Mouse (Mus musculus) E14TG2a.4 (cell line): Measurements from ENCODE around the gene Sf3b4.
A peak's percentile ranks its signal among the peaks of the same experiment; 100 is the strongest.

ENCODE experiments used
- CTCF ChIP-seq: conservative IDR thresholded peaks from 2 replicates; pipeline ENCODE4 v1.5.1; 2014; ENCODE audit warnings: low read length
- POU5F1 ChIP-seq: IDR thresholded peaks from 2 replicates; pipeline ENCODE4 v1.6.1; 2014; ENCODE audit warnings: low read length, borderline replicate concordance

DNA sequence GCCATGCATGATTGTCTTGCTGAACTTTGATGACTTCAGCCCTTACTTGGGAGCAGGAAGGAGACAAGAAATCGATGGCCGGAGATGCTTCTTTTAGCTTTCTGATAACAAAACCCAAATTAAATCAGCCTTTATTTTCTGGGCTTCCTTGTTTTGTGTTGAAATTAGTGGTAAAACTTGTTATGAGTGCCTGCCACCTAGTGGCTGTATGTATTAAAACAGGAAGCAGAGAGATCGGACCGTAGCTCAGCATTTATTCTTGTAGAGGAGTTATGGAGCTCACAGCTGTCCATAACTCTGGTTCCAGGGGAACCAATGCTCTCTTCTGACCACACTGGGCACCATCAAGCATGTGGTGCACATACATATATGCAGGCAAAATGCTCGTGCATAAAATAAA lies 24.2 kb upstream of the Sf3b4 start:
- TF ChIP-seq CTCF (peak; percentile 82), POU5F1 (no peak)
